Mouse (Mus musculus) ES-E14 (cell line): ENCODE results near the gene Nav1.

Source experiments
- CHD2 ChIP-seq: IDR thresholded peaks from 2 replicates; pipeline ENCODE4 v1.6.1; 2014; ENCODE audit warnings: mild to moderate bottlenecking, low read depth, low read length, inconsistent platforms
- HCFC1 ChIP-seq: IDR thresholded peaks from 2 replicates; pipeline ENCODE4 v1.6.1; 2012; ENCODE audit warnings: low read length, inconsistent platforms, borderline replicate concordance; ENCODE audit not compliant: insufficient read depth
- MAFK ChIP-seq: IDR thresholded peaks from 2 replicates; pipeline ENCODE4 v1.6.1; 2014; ENCODE audit warnings: mild to moderate bottlenecking, low read depth, low read length, inconsistent platforms; ENCODE audit not compliant: insufficient read depth
- ZC3H11A ChIP-seq: IDR thresholded peaks from 2 replicates; pipeline ENCODE4 v1.6.1; 2012; ENCODE audit warnings: low read depth, mild to moderate bottlenecking, inconsistent platforms, low read length, borderline replicate concordance
- ZNF384 ChIP-seq: IDR thresholded peaks from 2 replicates; pipeline ENCODE4 v1.6.1; 2012; ENCODE audit warnings: low read depth, low read length, inconsistent platforms

DNA sequence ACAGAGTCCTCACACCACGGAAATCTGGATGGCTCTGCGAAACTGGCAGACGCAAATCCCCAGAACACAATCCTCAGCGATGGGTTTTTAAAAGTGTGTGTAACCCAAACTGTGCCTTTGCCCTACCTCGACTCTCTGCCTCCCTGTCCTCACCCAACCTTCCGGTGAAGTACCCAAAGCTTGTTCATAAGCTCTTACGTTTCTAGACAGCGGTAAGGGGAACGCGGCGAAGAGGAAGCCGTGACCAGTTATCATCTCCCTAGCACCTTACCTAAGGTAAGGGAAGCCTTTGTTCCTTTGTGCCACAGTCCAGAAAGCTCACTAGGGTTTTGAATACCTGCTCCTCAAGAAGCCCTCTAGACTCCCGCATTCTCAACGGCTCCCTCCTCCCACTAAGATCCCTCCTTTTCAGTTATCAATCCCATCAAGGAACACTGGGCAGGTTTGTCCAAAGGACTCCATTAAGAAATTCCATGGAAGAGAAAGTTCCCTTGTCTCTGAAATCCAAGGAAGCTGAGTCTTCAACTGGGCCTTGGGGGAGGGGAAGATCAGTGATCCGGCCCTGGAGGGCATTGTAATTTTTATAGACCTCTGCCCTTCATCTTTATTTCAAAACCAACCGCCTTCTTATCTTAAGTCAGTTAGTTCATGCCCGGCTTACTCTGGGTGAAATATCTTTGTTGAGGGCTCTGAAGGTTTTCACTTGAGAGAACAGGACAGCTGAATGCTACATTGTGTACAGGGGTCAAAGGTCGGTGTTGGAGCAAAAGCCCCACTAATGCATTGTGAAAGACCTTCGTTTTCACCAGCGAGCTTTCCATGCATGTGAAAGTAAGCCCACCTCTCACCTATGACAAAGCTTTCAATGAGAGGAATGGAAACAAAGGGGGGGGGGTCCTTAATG, 108.4 kb downstream of the Nav1 start:
- no peak for TF ChIP-seq CHD2
- TF ChIP-seq MAFK, result no peak
- TF ChIP-seq HCFC1, result no peak
- no peak for TF ChIP-seq ZC3H11A
- no peak for TF ChIP-seq ZNF384
